Mouse (Mus musculus): ENCODE measurements around the gene Pla2g15. TPM values are rescaled to one million over a fixed set of nuclear protein-coding genes. Genes with fewer than 3 reads are reported as not detected.
A peak's percentile ranks its signal among the peaks of the same experiment; 100 is the strongest.

Gene Pla2g15
- polyA plus RNA-seq, 1 experiment from 2014 or later: 4.1 TPM

GRCm38 (mm10) chr8:106211421-106211820, 61.2 kb downstream of the Pla2g15 start:
- H3K36me3 ChIP-seq (ENCODE audit: control insufficient read depth, insufficient read depth, low read length): peaks cover 51% of the 10 kb centered on the region
- ATAC-seq (replicated peaks; ENCODE audit: low FRiP score, low TSS enrichment, low read depth) (no peak), DNase-seq (ENCODE audit: low spot score) (no peak)
- no peaks in the 10 kb centered on the region for H3K9me3 ChIP-seq (ENCODE audit: control insufficient read depth, low read length)
- H3K4me1 ChIP-seq (replicated peaks; ENCODE audit: control insufficient read depth, insufficient read depth, low read length): peaks cover 11% of the 10 kb centered on the region
- no peaks in the 10 kb centered on the region for H3K27me3 ChIP-seq (replicated peaks; ENCODE audit: control insufficient read depth, insufficient read depth, low read length)
- H3K4me3 ChIP-seq (ENCODE audit: low read depth, low read length): peak overlapping the region; percentile 96
- peak overlapping the region; percentile 90 for H3K27ac ChIP-seq (ENCODE audit: low read depth)
- H3K9ac ChIP-seq (ENCODE audit: low read length): peak overlapping the region; percentile 93
- 6% methylated on average over 13 of the region's 13 CpGs for WGBS
- peak overlapping the region; percentile 84 for H3K4me2 ChIP-seq (ENCODE audit: low read length)

GRCm38 (mm10) chr8:106213959-106214358, 63.8 kb downstream of the Pla2g15 start:
- H3K4me2 ChIP-seq (ENCODE audit: low read length): no peak overlapping the region
- H3K27ac ChIP-seq (ENCODE audit: low read depth): no peak overlapping the region
- H3K9ac ChIP-seq (ENCODE audit: low read length): no peak overlapping the region
- 97% methylated on average over 3 of the region's 3 CpGs for WGBS
- H3K27me3 ChIP-seq (replicated peaks; ENCODE audit: control insufficient read depth, insufficient read depth, low read length): no peaks in the 10 kb centered on the region
- peaks cover 62% of the 10 kb centered on the region for H3K36me3 ChIP-seq (ENCODE audit: control insufficient read depth, insufficient read depth, low read length)
- no peak overlapping the region for H3K4me3 ChIP-seq (ENCODE audit: low read depth, low read length)
- DNase-seq (ENCODE audit: low spot score) (no peak), ATAC-seq (replicated peaks; ENCODE audit: low FRiP score, low TSS enrichment, low read depth) (no peak)
- no peaks in the 10 kb centered on the region for H3K9me3 ChIP-seq (ENCODE audit: control insufficient read depth, low read length)
- H3K4me1 ChIP-seq (replicated peaks; ENCODE audit: control insufficient read depth, insufficient read depth, low read length): peaks cover 11% of the 10 kb centered on the region

Other genes with a start within 250 kb of the Pla2g15 start
- 30.0 and 31.7 TPM in 2 replicates for gene Pskh1, start 250.0 kb upstream of the Pla2g15 start, polyA plus RNA-seq (2014; fragmentation: Nextera tagmentation; extraction: Ambion mirVana)
- 1.0 and 1.4 TPM in 2 replicates for gene Ctrl, start 216.5 kb upstream of the Pla2g15 start, polyA plus RNA-seq (2014; fragmentation: Nextera tagmentation; extraction: Ambion mirVana)
- 64.2 and 64.8 TPM in 2 replicates for gene Psmb10, start 212.0 kb upstream of the Pla2g15 start, polyA plus RNA-seq (2014; fragmentation: Nextera tagmentation; extraction: Ambion mirVana)
- 1.2 and 1.4 TPM in 2 replicates for gene Lcat, start 207.0 kb upstream of the Pla2g15 start, polyA plus RNA-seq (2014; fragmentation: Nextera tagmentation; extraction: Ambion mirVana)
- gene Slc12a4, start 184.3 kb upstream of the Pla2g15 start, polyA plus RNA-seq (2014; fragmentation: Nextera tagmentation; extraction: Ambion mirVana): 27.8 and 28.6 TPM in 2 replicates
- gene Dpep3, start 171.0 kb upstream of the Pla2g15 start, polyA plus RNA-seq (2014; fragmentation: Nextera tagmentation; extraction: Ambion mirVana): not detected in 2 replicates
- 18.3 and 18.7 TPM in 2 replicates for gene Dus2, start 159.1 kb upstream of the Pla2g15 start, polyA plus RNA-seq (2014; fragmentation: Nextera tagmentation; extraction: Ambion mirVana)
- not detected in 2 replicates for gene Dpep2nb, start 144.4 kb upstream of the Pla2g15 start, polyA plus RNA-seq (2014; fragmentation: Nextera tagmentation; extraction: Ambion mirVana)
- gene Ddx28, start 138.5 kb upstream of the Pla2g15 start, polyA plus RNA-seq (2014; fragmentation: Nextera tagmentation; extraction: Ambion mirVana): 16.9 and 17.9 TPM in 2 replicates
- gene Nfatc3, start 91.6 kb upstream of the Pla2g15 start, polyA plus RNA-seq (2014; fragmentation: Nextera tagmentation; extraction: Ambion mirVana): 6.9 and 7.6 TPM in 2 replicates
- 22.4 and 25.4 TPM in 2 replicates for gene Esrp2, start 13.4 kb upstream of the Pla2g15 start, polyA plus RNA-seq (2014; fragmentation: Nextera tagmentation; extraction: Ambion mirVana)
- 68.9 and 73.2 TPM in 2 replicates for gene Slc7a6, start 18.5 kb downstream of the Pla2g15 start, polyA plus RNA-seq (2014; fragmentation: Nextera tagmentation; extraction: Ambion mirVana)
- gene Slc7a6os, start 60.5 kb downstream of the Pla2g15 start, polyA plus RNA-seq (2014; fragmentation: Nextera tagmentation; extraction: Ambion mirVana): 34.5 and 37.4 TPM in 2 replicates
- gene Prmt7, start 60.5 kb downstream of the Pla2g15 start, polyA plus RNA-seq (2014; fragmentation: Nextera tagmentation; extraction: Ambion mirVana): 61.2 and 64.6 TPM in 2 replicates
- gene Smpd3, start 187.6 kb downstream of the Pla2g15 start, polyA plus RNA-seq (2014; fragmentation: Nextera tagmentation; extraction: Ambion mirVana): 20.0 and 20.4 TPM in 2 replicates

All from intestine, embryonic 14.5 days (tissue).